Mouse (Mus musculus): ENCODE measurements around the gene Tns3. TPM values are rescaled to one million over a fixed set of nuclear protein-coding genes. Genes with fewer than 3 reads are reported as not detected.

Gene Tns3
- polyA plus RNA-seq, 1 experiment from 2014 or later = 31.5 TPM

DNA sequence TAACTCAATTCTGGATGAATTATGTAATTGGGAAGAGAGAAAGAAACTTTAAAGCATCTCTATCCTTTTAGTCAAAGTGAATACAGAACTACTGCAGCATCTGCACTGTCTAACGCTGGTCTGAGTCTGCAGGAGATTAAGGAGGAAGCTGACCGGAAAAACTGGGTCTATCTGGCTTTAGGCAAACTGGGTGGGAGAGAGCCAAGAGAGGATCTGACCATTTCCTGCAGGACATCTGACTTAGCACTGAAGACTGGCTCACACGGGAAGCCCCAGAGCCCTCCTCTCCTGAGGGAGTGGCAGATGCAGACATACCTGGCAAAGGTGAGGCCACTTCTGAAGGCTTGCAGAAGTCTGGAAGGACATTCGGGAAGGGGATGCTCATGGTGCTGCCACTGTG lies 213.8 kb downstream of the Tns3 start:
- H3K27me3 ChIP-seq (ENCODE audit: insufficient read depth, low read length) = no peaks in the 10 kb centered on the region
- no peak overlapping the region for H3K9ac ChIP-seq (replicated peaks; ENCODE audit: low read length)
- H3K9me3 ChIP-seq (ENCODE audit: low read length) = no peaks in the 10 kb centered on the region
- peaks cover 49% of the 10 kb centered on the region for H3K36me3 ChIP-seq (ENCODE audit: insufficient read depth, low read length)
- no peak overlapping the region for H3K4me3 ChIP-seq (ENCODE audit: low read length)
- H3K4me1 ChIP-seq (ENCODE audit: insufficient read depth, low read length) = 0 out of 2 replicates have a peak, but pooled peaks cover 5% of the 10 kb centered on the region
- H3K4me2 ChIP-seq (replicated peaks; ENCODE audit: low read depth, low read length) = no peak overlapping the region
- WGBS = 77% methylated on average over 4 of the region's 4 CpGs
- ATAC-seq (ENCODE audit: low FRiP score, low TSS enrichment) = no peak
- no peak overlapping the region for H3K27ac ChIP-seq (ENCODE audit: low read length)

- Histone ChIP-seq H3K4me2 (replicated peaks; ENCODE audit: low read depth, low read length) (no peak overlapping the region), H3K27ac (ENCODE audit: low read length) (0 out of 2 replicates have a peak overlapping the region, but pooled peaks have one; percentile 13), H3K9me3 (ENCODE audit: low read length) (no peaks in the 10 kb centered on the region), H3K27me3 (ENCODE audit: insufficient read depth, low read length) (no peaks in the 10 kb centered on the region), H3K4me1 (ENCODE audit: insufficient read depth, low read length) (no peaks in the 10 kb centered on the region), H3K9ac (replicated peaks; ENCODE audit: low read length) (no peak overlapping the region), H3K36me3 (ENCODE audit: insufficient read depth, low read length) (peaks cover 65% of the 10 kb centered on the region), H3K4me3 (ENCODE audit: low read length) (no peak overlapping the region)
- WGBS = 46% methylated on average over 8 of the region's 8 CpGs
- peak; percentile 44; the same call in 1 of the 2 replicates for ATAC-seq (ENCODE audit: low FRiP score, low TSS enrichment)
These were observed 218.4 kb downstream of the Tns3 start for GRCm38 (mm10) chr11:8445915-8446356.

DNA sequence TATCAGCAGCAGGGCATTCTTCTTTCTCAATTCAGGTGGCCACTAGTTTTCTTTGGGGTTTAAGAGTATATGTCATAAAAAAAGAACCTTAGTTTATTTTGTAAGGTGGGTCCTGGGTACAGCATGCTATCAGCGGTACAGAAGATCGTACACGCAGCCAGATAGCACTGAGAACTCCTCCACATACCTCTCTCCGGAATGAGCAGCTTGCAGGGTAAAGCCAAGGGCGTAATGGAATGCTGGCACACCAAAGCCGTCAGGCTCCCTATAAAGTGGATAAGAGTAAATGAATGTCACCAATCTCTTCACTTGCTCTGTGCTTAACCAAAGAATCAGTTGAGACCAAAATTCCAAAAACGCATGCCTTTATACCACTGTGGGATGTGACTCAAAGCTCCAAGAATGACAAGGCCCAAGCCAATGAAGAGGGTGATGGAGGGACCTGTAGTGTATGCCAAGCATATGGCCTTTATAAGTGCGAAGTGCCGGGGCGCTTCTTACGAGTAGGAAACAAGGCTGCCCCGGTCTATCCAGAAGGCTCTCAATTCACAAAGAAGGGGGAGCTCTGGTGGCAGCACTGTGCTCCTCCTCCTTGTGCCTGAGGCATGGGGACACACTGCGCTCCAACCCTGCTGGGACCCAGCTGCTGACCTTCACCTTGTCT lies 219.4 kb downstream of the Tns3 start:
- WGBS = 91% methylated on average over 12 of the region's 13 CpGs
- Histone ChIP-seq H3K4me1 (ENCODE audit: insufficient read depth, low read length) (no peaks in the 10 kb centered on the region), H3K27ac (ENCODE audit: low read length) (no peak overlapping the region), H3K9ac (replicated peaks; ENCODE audit: low read length) (no peak overlapping the region), H3K4me2 (replicated peaks; ENCODE audit: low read depth, low read length) (no peak overlapping the region), H3K27me3 (ENCODE audit: insufficient read depth, low read length) (no peaks in the 10 kb centered on the region), H3K36me3 (ENCODE audit: insufficient read depth, low read length) (peaks cover 57% of the 10 kb centered on the region), H3K9me3 (ENCODE audit: low read length) (no peaks in the 10 kb centered on the region), H3K4me3 (ENCODE audit: low read length) (no peak overlapping the region)
- ATAC-seq (ENCODE audit: low FRiP score, low TSS enrichment) = no peak

GRCm38 (mm10) chr11:8443539-8444292 lies 220.6 kb downstream of the Tns3 start:
- no peaks in the 10 kb centered on the region for H3K27me3 ChIP-seq (ENCODE audit: insufficient read depth, low read length)
- peaks cover 51% of the 10 kb centered on the region for H3K36me3 ChIP-seq (ENCODE audit: insufficient read depth, low read length)
- H3K4me3 ChIP-seq (ENCODE audit: low read length) = no peak overlapping the region
- no peak overlapping the region for H3K9ac ChIP-seq (replicated peaks; ENCODE audit: low read length)
- H3K4me1 ChIP-seq (ENCODE audit: insufficient read depth, low read length) = no peaks in the 10 kb centered on the region
- 69% methylated on average over 11 of the region's 11 CpGs for WGBS
- H3K4me2 ChIP-seq (replicated peaks; ENCODE audit: low read depth, low read length) = no peak overlapping the region
- no peaks in the 10 kb centered on the region for H3K9me3 ChIP-seq (ENCODE audit: low read length)
- H3K27ac ChIP-seq (ENCODE audit: low read length) = peak overlapping the region; percentile 56; the same call in 1 of the 2 replicates
- ATAC-seq (ENCODE audit: low FRiP score, low TSS enrichment) = no peak

DNA sequence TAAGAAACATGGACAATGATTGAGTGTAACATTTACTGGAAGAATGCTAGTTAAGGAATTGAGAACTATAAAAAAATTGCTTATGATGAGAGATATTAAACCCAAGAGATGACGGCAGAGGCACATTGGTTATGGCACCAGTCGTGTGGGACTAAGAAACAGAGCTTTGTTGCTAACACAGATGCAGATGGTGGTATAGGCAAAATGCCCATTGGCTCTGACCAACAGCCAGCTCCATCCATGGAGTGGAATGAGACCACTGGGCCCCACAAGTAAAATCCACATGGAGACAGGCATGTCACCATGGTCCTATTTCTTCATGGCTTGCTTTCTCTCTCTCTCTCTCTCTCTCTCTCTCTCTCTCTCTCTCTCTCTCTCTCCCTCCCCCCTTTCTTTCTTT lies 223.6 kb downstream of the Tns3 start:
- Histone ChIP-seq H3K27me3 (ENCODE audit: insufficient read depth, low read length) (no peaks in the 10 kb centered on the region), H3K4me1 (ENCODE audit: insufficient read depth, low read length) (no peaks in the 10 kb centered on the region), H3K4me2 (replicated peaks; ENCODE audit: low read depth, low read length) (no peak overlapping the region), H3K9me3 (ENCODE audit: low read length) (no peaks in the 10 kb centered on the region), H3K4me3 (ENCODE audit: low read length) (no peak overlapping the region), H3K9ac (replicated peaks; ENCODE audit: low read length) (no peak overlapping the region), H3K36me3 (ENCODE audit: insufficient read depth, low read length) (peaks cover 58% of the 10 kb centered on the region), H3K27ac (ENCODE audit: low read length) (no peak overlapping the region)
- ATAC-seq (ENCODE audit: low FRiP score, low TSS enrichment) = no peak
- WGBS = 91% methylated on average over 2 of the region's 2 CpGs

DNA sequence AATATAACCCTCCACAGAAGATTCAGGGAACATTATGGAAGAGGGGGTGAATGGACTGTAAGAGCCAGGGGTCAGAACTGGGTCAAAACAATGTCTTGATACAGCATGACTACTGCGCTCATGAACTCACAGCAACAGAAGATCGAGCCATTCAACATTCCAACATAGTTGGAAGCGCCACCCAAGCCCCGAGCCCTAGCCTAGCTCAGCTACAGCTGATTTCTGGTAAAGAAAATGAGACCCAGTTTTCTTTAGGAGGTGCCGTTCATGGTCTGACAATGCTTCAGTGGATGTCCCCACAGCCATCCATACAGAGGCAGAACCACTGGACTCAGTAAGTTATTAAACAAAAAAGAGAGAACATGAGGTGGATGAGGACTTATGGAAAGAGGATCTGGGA lies 224.1 kb downstream of the Tns3 start:
- Histone ChIP-seq H3K4me2 (replicated peaks; ENCODE audit: low read depth, low read length) (no peak overlapping the region), H3K4me1 (ENCODE audit: insufficient read depth, low read length) (no peaks in the 10 kb centered on the region), H3K27me3 (ENCODE audit: insufficient read depth, low read length) (no peaks in the 10 kb centered on the region), H3K9ac (replicated peaks; ENCODE audit: low read length) (no peak overlapping the region), H3K36me3 (ENCODE audit: insufficient read depth, low read length) (peaks cover 60% of the 10 kb centered on the region), H3K27ac (ENCODE audit: low read length) (no peak overlapping the region), H3K9me3 (ENCODE audit: low read length) (no peaks in the 10 kb centered on the region), H3K4me3 (ENCODE audit: low read length) (no peak overlapping the region)
- no peak for ATAC-seq (ENCODE audit: low FRiP score, low TSS enrichment)
- 94% methylated on average over 5 of the region's 5 CpGs for WGBS

DNA sequence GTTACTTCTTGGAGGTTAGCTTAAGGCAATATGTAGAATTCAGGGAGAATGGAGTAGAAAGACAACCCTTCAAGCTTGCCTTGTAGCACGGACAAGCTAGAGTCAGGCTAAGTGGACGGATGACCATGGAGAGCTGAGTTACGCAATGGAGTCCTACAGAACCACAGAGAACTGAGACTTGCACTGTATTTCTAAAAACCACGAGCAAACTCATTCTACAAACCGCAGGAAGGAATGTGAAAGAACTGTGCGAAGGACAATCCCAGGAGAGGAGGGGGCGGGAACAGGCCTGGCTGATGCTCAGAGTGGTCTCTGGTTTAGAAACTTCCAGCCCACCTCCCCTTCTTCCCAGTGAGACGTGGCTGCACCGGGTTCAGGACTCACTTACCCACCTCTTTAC lies 225.3 kb downstream of the Tns3 start:
- no peaks in the 10 kb centered on the region for H3K4me1 ChIP-seq (ENCODE audit: insufficient read depth, low read length)
- no peak overlapping the region for H3K4me2 ChIP-seq (replicated peaks; ENCODE audit: low read depth, low read length)
- no peak for ATAC-seq (ENCODE audit: low FRiP score, low TSS enrichment)
- WGBS = 83% methylated on average over 9 of the region's 9 CpGs
- H3K27me3 ChIP-seq (ENCODE audit: insufficient read depth, low read length) = no peaks in the 10 kb centered on the region
- no peak overlapping the region for H3K4me3 ChIP-seq (ENCODE audit: low read length)
- H3K9ac ChIP-seq (replicated peaks; ENCODE audit: low read length) = no peak overlapping the region
- peaks cover 63% of the 10 kb centered on the region for H3K36me3 ChIP-seq (ENCODE audit: insufficient read depth, low read length)
- H3K27ac ChIP-seq (ENCODE audit: low read length) = no peak overlapping the region
- no peaks in the 10 kb centered on the region for H3K9me3 ChIP-seq (ENCODE audit: low read length)

- H3K4me3 ChIP-seq (ENCODE audit: low read length) = no peak overlapping the region
- peaks cover 63% of the 10 kb centered on the region for H3K36me3 ChIP-seq (ENCODE audit: insufficient read depth, low read length)
- WGBS = 95% methylated on average over 4 of the region's 4 CpGs
These were observed 226.1 kb downstream of the Tns3 start for GRCm38 (mm10) chr11:8438269-8438668.

GRCm38 (mm10) chr11:8435101-8435500 lies 229.2 kb downstream of the Tns3 start:
- Histone ChIP-seq H3K4me3 (ENCODE audit: low read length) (no peak overlapping the region), H3K36me3 (ENCODE audit: insufficient read depth, low read length) (peaks cover 71% of the 10 kb centered on the region)
- ATAC-seq (ENCODE audit: low FRiP score, low TSS enrichment) = no peak

More at GRCm38 (mm10) chr11:8438269-8438668, 226.1 kb downstream of the Tns3 start:
- no peaks in the 10 kb centered on the region for H3K4me1 ChIP-seq (ENCODE audit: insufficient read depth, low read length)
- H3K9ac ChIP-seq (replicated peaks; ENCODE audit: low read length) = no peak overlapping the region
- no peak for ATAC-seq (ENCODE audit: low FRiP score, low TSS enrichment)
- H3K27ac ChIP-seq (ENCODE audit: low read length) = no peak overlapping the region
- no peak overlapping the region for H3K4me2 ChIP-seq (replicated peaks; ENCODE audit: low read depth, low read length)
- H3K9me3 ChIP-seq (ENCODE audit: low read length) = no peaks in the 10 kb centered on the region
- no peaks in the 10 kb centered on the region for H3K27me3 ChIP-seq (ENCODE audit: insufficient read depth, low read length)

GRCm38 (mm10) chr11:8434366-8434765 lies 230.0 kb downstream of the Tns3 start:
- H3K9ac ChIP-seq (replicated peaks; ENCODE audit: low read length) = no peak overlapping the region
- whole genome bisulfite sequencing = 83% methylated on average over 6 of the region's 6 CpGs
- H3K9me3 ChIP-seq (ENCODE audit: low read length) = no peaks in the 10 kb centered on the region
- no peak for ATAC-seq (ENCODE audit: low FRiP score, low TSS enrichment)
- H3K27ac ChIP-seq (ENCODE audit: low read length) = no peak overlapping the region
- no peaks in the 10 kb centered on the region for H3K27me3 ChIP-seq (ENCODE audit: insufficient read depth, low read length)
- peaks cover 73% of the 10 kb centered on the region for H3K36me3 ChIP-seq (ENCODE audit: insufficient read depth, low read length)
- H3K4me3 ChIP-seq (ENCODE audit: low read length) = no peak overlapping the region
- H3K4me2 ChIP-seq (replicated peaks; ENCODE audit: low read depth, low read length) = no peak overlapping the region
- H3K4me1 ChIP-seq (ENCODE audit: insufficient read depth, low read length) = no peaks in the 10 kb centered on the region

More at GRCm38 (mm10) chr11:8435101-8435500, 229.2 kb downstream of the Tns3 start:
- Histone ChIP-seq H3K4me1 (ENCODE audit: insufficient read depth, low read length) (no peaks in the 10 kb centered on the region), H3K9me3 (ENCODE audit: low read length) (no peaks in the 10 kb centered on the region), H3K27me3 (ENCODE audit: insufficient read depth, low read length) (no peaks in the 10 kb centered on the region), H3K4me2 (replicated peaks; ENCODE audit: low read depth, low read length) (no peak overlapping the region), H3K9ac (replicated peaks; ENCODE audit: low read length) (no peak overlapping the region), H3K27ac (ENCODE audit: low read length) (no peak overlapping the region)
- 94% methylated on average over 6 of the region's 6 CpGs for WGBS
